Comparison of ENCODE assay signal across 9 mouse cellular contexts in genomic region chr2:4587685-4588409, GRCm38 (mm10).
DNase-seq lines count a peak whose midpoint lies in the region; ATAC-seq and TF ChIP-seq lines count a peak whose summit lies in the region.
"Had no signal": no experiment of that assay in that cellular context is flagged by ENCODE, and none has a peak within 500 bp of the region (broad histone marks: within the 10 kb centered on the region; RNA-seq: fewer than 3 reads in every experiment).

No protein-coding gene starts in this region.

- peaks cover 91% of the 10 kb centered on the region for H3K36me3 ChIP-seq in hindbrain, embryonic 10.5 days
- peaks cover 28% of the 10 kb centered on the region for H3K36me3 ChIP-seq in hindbrain, postnatal 0 days (ENCODE audit: insufficient read depth, low read length)
- H3K36me3 ChIP-seq in heart, embryonic 12.5 days, result peaks cover 58% of the 10 kb centered on the region

- no peak for TF ChIP-seq POLR2A in embryonic fibroblast, embryonic 13.5 days (IDR thresholded peaks at IDR 0.05; ENCODE audit: low read depth, low read length)

- no peak for ATAC-seq in hindbrain, postnatal 0 days
- no peak for ATAC-seq in heart, embryonic 12.5 days (ENCODE audit: insufficient number of reproducible peaks, low FRiP score)

- H3K9me3 ChIP-seq in hindbrain, embryonic 10.5 days, result no peaks in the 10 kb centered on the region
- no peaks in the 10 kb centered on the region for H3K9me3 ChIP-seq in hindbrain, postnatal 0 days (ENCODE audit: low read length)
- H3K9me3 ChIP-seq in heart, embryonic 12.5 days (replicated peaks), result no peaks in the 10 kb centered on the region

- peaks cover 21% of the 10 kb centered on the region for H3K4me1 ChIP-seq in hindbrain, embryonic 10.5 days (replicated peaks)
- H3K4me1 ChIP-seq in hindbrain, postnatal 0 days (ENCODE audit: insufficient read depth, low read length), result no peaks in the 10 kb centered on the region
- H3K4me1 ChIP-seq in embryonic fibroblast, embryonic 13.5 days (ENCODE audit: control insufficient read depth, insufficient read depth, low read length), result peaks cover 11% of the 10 kb centered on the region
- H3K4me1 ChIP-seq in heart, embryonic 12.5 days (replicated peaks), result peaks cover 45% of the 10 kb centered on the region

- H3K27ac ChIP-seq in hindbrain, embryonic 10.5 days, result peak overlapping the region; percentile 60
- H3K27ac ChIP-seq in hindbrain, postnatal 0 days, result no peak overlapping the region
- H3K27ac ChIP-seq in embryonic fibroblast, embryonic 13.5 days (ENCODE audit: insufficient read depth, low read length), result peak overlapping the region; percentile 27
- no peak overlapping the region for H3K27ac ChIP-seq in heart, embryonic 12.5 days (ENCODE audit: poor library complexity, severe bottlenecking)
- H3K27ac ChIP-seq: layer of hippocampus, adult 2 months had no signal

- 65% methylated on average over 13 of the region's 13 CpGs for WGBS in hindbrain, embryonic 10.5 days
- 74% methylated on average over 13 of the region's 13 CpGs for WGBS in hindbrain, postnatal 0 days
- 64% methylated on average over 13 of the region's 13 CpGs for WGBS in heart, embryonic 12.5 days

- DNase-seq in hindbrain, embryonic 10.5 days (ENCODE audit: low spot score), result peak; percentile 50
- DNase-seq in hindbrain, postnatal 0 days (ENCODE audit: low spot score), result no peak
- DNase-seq in MN1 (ENCODE audit: low spot score), result peak; percentile 60
- DNase-seq in mesoderm, embryonic 11.5 days (ENCODE audit: low read depth, low spot score), result peak; percentile 79
- DNase-seq in spleen, adult 18-20 months, result no peak
- no peak for DNase-seq in c-Kit-positive CD71-positive TER-119-positive erythroid progenitor cells, embryonic 14.5 days (ENCODE audit: low spot score)

- no peaks in the 10 kb centered on the region for H3K27me3 ChIP-seq in hindbrain, embryonic 10.5 days (ENCODE audit: insufficient read depth, poor library complexity, severe bottlenecking)
- no peaks in the 10 kb centered on the region for H3K27me3 ChIP-seq in hindbrain, postnatal 0 days (ENCODE audit: insufficient read depth, low read length)
- H3K27me3 ChIP-seq in heart, embryonic 12.5 days (replicated peaks), result no peaks in the 10 kb centered on the region

- H3K9ac ChIP-seq in hindbrain, postnatal 0 days (replicated peaks; ENCODE audit: low read length), result no peak overlapping the region
- H3K9ac ChIP-seq in heart, embryonic 12.5 days, result no peak overlapping the region

- H3K4me3 ChIP-seq in hindbrain, embryonic 10.5 days, result no peak overlapping the region
- H3K4me3 ChIP-seq in hindbrain, postnatal 0 days (ENCODE audit: low read length), result no peak overlapping the region
- H3K4me3 ChIP-seq in embryonic fibroblast, embryonic 13.5 days (ENCODE audit: insufficient read depth, low read length), result no peak overlapping the region
- no peak overlapping the region for H3K4me3 ChIP-seq in heart, embryonic 12.5 days
- H3K4me3 ChIP-seq: layer of hippocampus, adult 2 months had no signal

- H3K4me2 ChIP-seq in hindbrain, postnatal 0 days (ENCODE audit: low read depth, low read length), result no peak overlapping the region
- no peak overlapping the region for H3K4me2 ChIP-seq in heart, embryonic 12.5 days

- TF ChIP-seq CTCF in hindbrain, postnatal 0 days (IDR thresholded peaks at IDR 0.05; ENCODE audit: low read depth), result no peak
- no peak for TF ChIP-seq CTCF in embryonic fibroblast, embryonic 13.5 days (IDR thresholded peaks at IDR 0.05; ENCODE audit: borderline replicate concordance, insufficient read depth, low read length)

Comparison
In these comparisons a context has a peak if more than half of its experiments do, and no peak if none do; other contexts are left out.
1. DNase-seq: peak in hindbrain, embryonic 10.5 days (single experiment), MN1 (single experiment) and mesoderm, embryonic 11.5 days (single experiment); none in hindbrain, postnatal 0 days (single experiment), spleen, adult 18-20 months (0 of 2) and c-Kit-positive CD71-positive TER-119-positive erythroid progenitor cells, embryonic 14.5 days (single experiment).
2. H3K27ac ChIP-seq: peak in hindbrain, embryonic 10.5 days (single experiment) and embryonic fibroblast, embryonic 13.5 days (single experiment); none in hindbrain, postnatal 0 days (single experiment) and heart, embryonic 12.5 days (single experiment).